Mouse (Mus musculus): ENCODE data around the gene Myo1g.
"Not testable (repeated sequence)": the region's sequence is repeated elsewhere in the genome, so short reads cannot be mapped to it uniquely, and the experiment has no call there.

Gene Myo1g

GRCm38 (mm10) chr11:6529961-6530360 lies 9.2 kb upstream of the Myo1g start:
- DNase-seq (ENCODE audit: low read depth, low spot score) = no peak

- peak; percentile 99 for DNase-seq (ENCODE audit: low read depth, low spot score)
These were observed 7.6 kb upstream of the Myo1g start for GRCm38 (mm10) chr11:6528186-6529006.

- no peak for DNase-seq (ENCODE audit: low read depth, low spot score)
These were observed 6.8 kb upstream of the Myo1g start for GRCm38 (mm10) chr11:6527256-6528185.

- DNase-seq (ENCODE audit: low read depth, low spot score) = not testable (repeated sequence)
These were observed 5.9 kb upstream of the Myo1g start for GRCm38 (mm10) chr11:6526526-6527255.

GRCm38 (mm10) chr11:6525241-6525640 lies 4.5 kb upstream of the Myo1g start:
- no peak for DNase-seq (ENCODE audit: low read depth, low spot score)

GRCm38 (mm10) chr11:6524880-6525238 lies 4.1 kb upstream of the Myo1g start:
- DNase-seq (ENCODE audit: low read depth, low spot score) = no peak

GRCm38 (mm10) chr11:6524165-6524879 lies 3.6 kb upstream of the Myo1g start:
- no peak for DNase-seq (ENCODE audit: low read depth, low spot score)

GRCm38 (mm10) chr11:6523662-6524088 lies 2.9 kb upstream of the Myo1g start:
- DNase-seq (ENCODE audit: low read depth, low spot score) = no peak

GRCm38 (mm10) chr11:6522782-6523525 lies 2.2 kb upstream of the Myo1g start:
- no peak for DNase-seq (ENCODE audit: low read depth, low spot score)

- DNase-seq (ENCODE audit: low read depth, low spot score) = no peak
These were observed 1.2 kb downstream of the Myo1g start for GRCm38 (mm10) chr11:6519491-6520033.

- no peak for DNase-seq (ENCODE audit: low read depth, low spot score)
These were observed 5.9 kb downstream of the Myo1g start for GRCm38 (mm10) chr11:6514837-6515236.

GRCm38 (mm10) chr11:6508269-6508876 lies 12.4 kb downstream of the Myo1g start:
- DNase-seq (ENCODE audit: low read depth, low spot score) = no peak

- no peak for DNase-seq (ENCODE audit: low read depth, low spot score)
These were observed 14.2 kb downstream of the Myo1g start for GRCm38 (mm10) chr11:6506516-6506915.

GRCm38 (mm10) chr11:6504689-6505088 lies 16.1 kb downstream of the Myo1g start:
- no peak for DNase-seq (ENCODE audit: low read depth, low spot score)

- no peak for DNase-seq (ENCODE audit: low read depth, low spot score)
These were observed 16.5 kb downstream of the Myo1g start for GRCm38 (mm10) chr11:6504226-6504625.

- no peak for DNase-seq (ENCODE audit: low read depth, low spot score)
These were observed 18.3 kb downstream of the Myo1g start for GRCm38 (mm10) chr11:6502506-6502905.

GRCm38 (mm10) chr11:6497311-6497948 lies 23.3 kb downstream of the Myo1g start:
- no peak for DNase-seq (ENCODE audit: low read depth, low spot score)

GRCm38 (mm10) chr11:6489691-6490503 lies 30.9 kb downstream of the Myo1g start:
- DNase-seq (ENCODE audit: low read depth, low spot score) = no peak
